Mouse (Mus musculus): Measurements from ENCODE around the gene 9130023H24Rik. TPM values are rescaled to one million over a fixed set of nuclear protein-coding genes. Genes with fewer than 3 reads are reported as not detected.
A peak's percentile ranks its signal among the peaks of the same experiment; 100 is the strongest.

The 9130023H24Rik gene
- polyA plus RNA-seq, 1 experiment from 2014 or later: 6.7 TPM

GRCm38 (mm10) chr7:128256783-128257334 is 19.0 kb upstream of the 9130023H24Rik start:
- 28% methylated on average over 5 of the region's 5 CpGs for WGBS
- Histone ChIP-seq H3K36me3 (ENCODE audit: insufficient read depth, low read length) (peaks cover 5% of the 10 kb centered on the region; the same call in 1 of the 2 replicates), H3K9me3 (replicated peaks; ENCODE audit: low read length) (no peaks in the 10 kb centered on the region), H3K4me3 (replicated peaks; ENCODE audit: low read depth, low read length) (no peak overlapping the region), H3K27ac (no peak overlapping the region), H3K4me2 (ENCODE audit: low read length) (no peak overlapping the region), H3K9ac (ENCODE audit: low read depth, low read length) (no peak overlapping the region), H3K27me3 (ENCODE audit: insufficient read depth, low read length) (no peaks in the 10 kb centered on the region), H3K4me1 (replicated peaks; ENCODE audit: insufficient read depth, low read length) (peaks cover 9% of the 10 kb centered on the region; the same call in 1 of the 2 replicates)
- no peak for ATAC-seq (replicated peaks; ENCODE audit: low FRiP score, low read depth)
- DNase-seq (ENCODE audit: low spot score): no peak
- TF ChIP-seq CTCF (IDR thresholded peaks at IDR 0.05; ENCODE audit: low read depth): no peak

GRCm38 (mm10) chr7:128255757-128256156 is 17.9 kb upstream of the 9130023H24Rik start:
- Histone ChIP-seq H3K36me3 (ENCODE audit: insufficient read depth, low read length) (peaks cover 5% of the 10 kb centered on the region; the same call in 1 of the 2 replicates), H3K4me1 (replicated peaks; ENCODE audit: insufficient read depth, low read length) (peaks cover 14% of the 10 kb centered on the region; the same call in 1 of the 2 replicates), H3K4me2 (ENCODE audit: low read length) (no peak overlapping the region), H3K27ac (no peak overlapping the region), H3K9ac (ENCODE audit: low read depth, low read length) (no peak overlapping the region), H3K4me3 (replicated peaks; ENCODE audit: low read depth, low read length) (no peak overlapping the region), H3K9me3 (replicated peaks; ENCODE audit: low read length) (no peaks in the 10 kb centered on the region), H3K27me3 (ENCODE audit: insufficient read depth, low read length) (no peaks in the 10 kb centered on the region)
- 85% methylated on average over 5 of the region's 5 CpGs for WGBS
- ATAC-seq (replicated peaks; ENCODE audit: low FRiP score, low read depth) (no peak), DNase-seq (ENCODE audit: low spot score) (no peak)
- TF ChIP-seq CTCF (IDR thresholded peaks at IDR 0.05; ENCODE audit: low read depth): no peak

GRCm38 (mm10) chr7:128254978-128255377 is 17.1 kb upstream of the 9130023H24Rik start:
- WGBS: 61% methylated on average over 2 of the region's 2 CpGs
- ATAC-seq (replicated peaks; ENCODE audit: low FRiP score, low read depth): no peak
- peaks cover 5% of the 10 kb centered on the region; the same call in 1 of the 2 replicates for H3K36me3 ChIP-seq (ENCODE audit: insufficient read depth, low read length)
- H3K4me2 ChIP-seq (ENCODE audit: low read length): no peak overlapping the region
- no peak overlapping the region for H3K4me3 ChIP-seq (replicated peaks; ENCODE audit: low read depth, low read length)
- no peaks in the 10 kb centered on the region for H3K27me3 ChIP-seq (ENCODE audit: insufficient read depth, low read length)
- TF ChIP-seq CTCF (IDR thresholded peaks at IDR 0.05; ENCODE audit: low read depth): no peak
- no peak overlapping the region for H3K9ac ChIP-seq (ENCODE audit: low read depth, low read length)
- no peak overlapping the region for H3K27ac ChIP-seq
- H3K4me1 ChIP-seq (replicated peaks; ENCODE audit: insufficient read depth, low read length): peaks cover 14% of the 10 kb centered on the region; the same call in 1 of the 2 replicates
- no peaks in the 10 kb centered on the region for H3K9me3 ChIP-seq (replicated peaks; ENCODE audit: low read length)
- DNase-seq (ENCODE audit: low spot score): no peak

GRCm38 (mm10) chr7:128252609-128253008 is 14.8 kb upstream of the 9130023H24Rik start:
- ATAC-seq (replicated peaks; ENCODE audit: low FRiP score, low read depth) (no peak), DNase-seq (ENCODE audit: low spot score) (peak; percentile 44)
- Histone ChIP-seq H3K4me1 (replicated peaks; ENCODE audit: insufficient read depth, low read length) (peaks cover 14% of the 10 kb centered on the region; the same call in 1 of the 2 replicates), H3K27me3 (ENCODE audit: insufficient read depth, low read length) (no peaks in the 10 kb centered on the region), H3K9ac (ENCODE audit: low read depth, low read length) (no peak overlapping the region), H3K9me3 (replicated peaks; ENCODE audit: low read length) (no peaks in the 10 kb centered on the region), H3K4me3 (replicated peaks; ENCODE audit: low read depth, low read length) (no peak overlapping the region), H3K4me2 (ENCODE audit: low read length) (peak overlapping the region; percentile 52), H3K36me3 (ENCODE audit: insufficient read depth, low read length) (peaks cover 5% of the 10 kb centered on the region; the same call in 1 of the 2 replicates), H3K27ac (no peak overlapping the region)
- WGBS: 14% methylated on average over 24 of the region's 24 CpGs
- no peak for TF ChIP-seq CTCF (IDR thresholded peaks at IDR 0.05; ENCODE audit: low read depth)

- 41% methylated on average over 12 of the region's 12 CpGs for WGBS
- H3K4me2 ChIP-seq (ENCODE audit: low read length): peak overlapping the region; percentile 52
- TF ChIP-seq CTCF (IDR thresholded peaks at IDR 0.05; ENCODE audit: low read depth): no peak
- H3K4me3 ChIP-seq (replicated peaks; ENCODE audit: low read depth, low read length): no peak overlapping the region
- ATAC-seq (replicated peaks; ENCODE audit: low FRiP score, low read depth) (no peak), DNase-seq (ENCODE audit: low spot score) (no peak)
- H3K9ac ChIP-seq (ENCODE audit: low read depth, low read length): peak overlapping the region; percentile 23; the same call in 1 of the 2 replicates
- H3K27me3 ChIP-seq (ENCODE audit: insufficient read depth, low read length): no peaks in the 10 kb centered on the region
- peaks cover 14% of the 10 kb centered on the region; the same call in 1 of the 2 replicates for H3K4me1 ChIP-seq (replicated peaks; ENCODE audit: insufficient read depth, low read length)
- H3K9me3 ChIP-seq (replicated peaks; ENCODE audit: low read length): no peaks in the 10 kb centered on the region
- H3K27ac ChIP-seq: no peak overlapping the region
- peaks cover 5% of the 10 kb centered on the region; the same call in 1 of the 2 replicates for H3K36me3 ChIP-seq (ENCODE audit: insufficient read depth, low read length)
Measured at GRCm38 (mm10) chr7:128251946-128252345, 14.1 kb upstream of the 9130023H24Rik start.

- H3K4me2 ChIP-seq (ENCODE audit: low read length): no peak overlapping the region
- H3K4me3 ChIP-seq (replicated peaks; ENCODE audit: low read depth, low read length): no peak overlapping the region
- no peak for TF ChIP-seq CTCF (IDR thresholded peaks at IDR 0.05; ENCODE audit: low read depth)
- no peak overlapping the region for H3K27ac ChIP-seq
- H3K4me1 ChIP-seq (replicated peaks; ENCODE audit: insufficient read depth, low read length): peaks cover 14% of the 10 kb centered on the region; the same call in 1 of the 2 replicates
- no peak for ATAC-seq (replicated peaks; ENCODE audit: low FRiP score, low read depth)
- H3K36me3 ChIP-seq (ENCODE audit: insufficient read depth, low read length): peaks cover 6% of the 10 kb centered on the region; the same call in 1 of the 2 replicates
- no peak overlapping the region for H3K9ac ChIP-seq (ENCODE audit: low read depth, low read length)
- WGBS: 87% methylated on average over 5 of the region's 5 CpGs
- no peaks in the 10 kb centered on the region for H3K9me3 ChIP-seq (replicated peaks; ENCODE audit: low read length)
- DNase-seq (ENCODE audit: low spot score): no peak
- H3K27me3 ChIP-seq (ENCODE audit: insufficient read depth, low read length): no peaks in the 10 kb centered on the region
Measured at GRCm38 (mm10) chr7:128249998-128250397, 12.2 kb upstream of the 9130023H24Rik start.
